Mouse (Mus musculus) lung, postnatal 0 days (tissue): Measurements from ENCODE around the gene Esrrg.

ENCODE experiments used
- CTCF ChIP-seq: IDR thresholded peaks from 2 replicates; pipeline ENCODE4 v1.5.1; 2016; ENCODE audit warnings: antibody characterized with exemption, mild to moderate bottlenecking
- EP300 ChIP-seq: IDR thresholded peaks from 2 replicates; pipeline ENCODE4 v1.6.1; 2016; ENCODE audit warnings: antibody characterized with exemption, mild to moderate bottlenecking, control low read depth

DNA sequence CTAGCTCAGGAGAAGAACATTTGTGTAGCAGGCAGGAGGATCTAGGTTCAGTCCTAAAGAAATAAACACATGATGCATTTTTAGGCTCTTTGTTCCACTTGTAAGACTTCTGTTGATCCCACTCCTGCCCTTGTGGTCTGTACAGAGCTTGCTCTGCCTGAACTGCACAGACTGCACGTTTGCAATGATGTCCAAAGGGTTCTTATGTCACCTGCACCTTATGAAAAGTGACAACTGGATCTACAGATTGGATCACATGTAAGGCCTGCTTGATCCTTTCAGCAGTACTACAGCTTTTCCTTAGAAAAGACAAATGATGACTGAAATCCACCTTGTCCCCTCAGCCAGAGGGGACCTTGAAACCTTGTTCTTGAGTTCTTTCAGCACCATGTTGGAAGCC is 70.7 kb downstream of the Esrrg start:
- TF ChIP-seq CTCF (no peak), EP300 (no peak)
